Mouse (Mus musculus) forebrain, embryonic 10.5 days (tissue): Measurements from ENCODE around the gene Zer1. TPM values are rescaled to one million over a fixed set of nuclear protein-coding genes. Genes with fewer than 3 reads are reported as not detected.

ENCODE experiments used
- DNase-seq: peaks from one replicate; pipeline ENCODE4 v3.0.0-alpha.2; 2017; ENCODE audit warnings: low spot score; ENCODE audit errors: extremely low spot score
- H3K27ac ChIP-seq: fragments of 300-500 bp; sonication (generic); 2 replicates; pipeline ENCODE4 v1.5.1; 2016; ENCODE audit warnings: mild to moderate bottlenecking
- H3K27me3 ChIP-seq: fragments of 300-500 bp; sonication (generic); 2 replicates; pipeline ENCODE4 v1.6.1; 2016; ENCODE audit warnings: mild to moderate bottlenecking; ENCODE audit not compliant: poor library complexity, severe bottlenecking
- H3K36me3 ChIP-seq: fragments of 300-500 bp; sonication (generic); replicated peaks from 2 replicates; pipeline ENCODE4 v1.6.1; 2016; ENCODE audit warnings: mild to moderate bottlenecking, moderate library complexity
- H3K4me1 ChIP-seq: fragments of 300-500 bp; sonication (generic); 2 replicates; pipeline ENCODE4 v1.6.1; 2016
- H3K4me3 ChIP-seq: fragments of 300-500 bp; sonication (generic); 2 replicates; pipeline ENCODE4 v1.5.1; 2016; ENCODE audit warnings: mild to moderate bottlenecking, moderate library complexity
- H3K9me3 ChIP-seq: fragments of 300-500 bp; sonication (generic); 2 replicates; pipeline ENCODE4 v1.6.1; 2016; ENCODE audit warnings: mild to moderate bottlenecking, moderate library complexity
- WGBS: fragments of 180-500 bp; shearing (Covaris S2); methylation state at CpG from one replicate; pipeline ENCODE4 v1.1.7; 2016; 5-methylcytosine and 5-hydroxymethylcytosine counted together
- polyA plus RNA-seq: library from polyadenylated mRNA; unstranded; fragments of >200 nt; fragmentation: Nextera tagmentation; extraction: Ambion mirVana; gene quantifications from 2 replicates; pipeline ENCODE4 v1.2.1, GENCODE M21; 2016

The Zer1 gene
- polyA plus RNA-seq, 1 experiment from 2014 or later = 6.3 TPM

- no peaks in the 10 kb centered on the region for H3K9me3 ChIP-seq
- no peaks in the 10 kb centered on the region for H3K27me3 ChIP-seq
- peaks cover 13% of the 10 kb centered on the region for H3K4me1 ChIP-seq
- H3K4me3 ChIP-seq = no peak overlapping the region
- H3K27ac ChIP-seq = no peak overlapping the region
- WGBS = 55% methylated on average over 6 of the region's 6 CpGs
- DNase-seq = no peak
- H3K36me3 ChIP-seq = no peaks in the 10 kb centered on the region
Observed at GRCm38 (mm10) chr2:30051992-30052761, 72.2 kb downstream of the Zer1 start.

DNA sequence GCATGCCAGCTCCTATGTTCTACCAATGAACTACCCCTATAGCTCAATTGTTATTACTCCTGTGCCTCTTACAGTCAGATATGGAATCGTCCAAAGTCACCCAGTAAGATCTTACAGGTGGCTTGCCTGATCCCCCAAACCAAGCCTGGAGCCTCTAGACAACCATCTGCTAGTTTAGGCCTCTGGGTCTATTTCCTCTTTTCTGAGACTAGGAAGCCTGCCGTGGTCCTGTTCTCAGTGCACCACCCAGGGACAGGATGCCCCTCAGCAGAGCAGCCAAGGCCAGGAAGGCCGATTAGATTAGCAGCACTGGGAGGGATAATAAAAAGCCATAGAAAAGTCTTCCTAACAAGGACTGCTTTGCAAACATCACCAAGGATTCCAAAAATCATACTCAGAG is 74.6 kb downstream of the Zer1 start:
- H3K9me3 ChIP-seq = no peaks in the 10 kb centered on the region
- 87% methylated on average over 3 of the region's 3 CpGs for WGBS
- no peaks in the 10 kb centered on the region for H3K27me3 ChIP-seq
- DNase-seq = no peak
- no peak overlapping the region for H3K4me3 ChIP-seq
- H3K4me1 ChIP-seq = peaks cover 8% of the 10 kb centered on the region
- peak overlapping the region; percentile 98 for H3K27ac ChIP-seq
- peaks cover 10% of the 10 kb centered on the region for H3K36me3 ChIP-seq

GRCm38 (mm10) chr2:30048699-30049388 is 75.5 kb downstream of the Zer1 start, which contains the start of gene Wdr34:
TSS of gene Wdr34 (minus strand) at chr2:30048881.
- H3K4me1 ChIP-seq = peaks cover 8% of the 10 kb centered on the region
- peak within 1 kb of the TSS; percentile 98 for H3K27ac ChIP-seq
- WGBS = under 1% methylated on average over 54 of the region's 54 CpGs
- H3K9me3 ChIP-seq = no peaks in the 10 kb centered on the region
- peaks cover 14% of the 10 kb centered on the region for H3K36me3 ChIP-seq
- peak within 1 kb of the TSS; percentile 64 for H3K4me3 ChIP-seq
- peak; percentile 97 for DNase-seq
- no peaks in the 10 kb centered on the region for H3K27me3 ChIP-seq

DNA sequence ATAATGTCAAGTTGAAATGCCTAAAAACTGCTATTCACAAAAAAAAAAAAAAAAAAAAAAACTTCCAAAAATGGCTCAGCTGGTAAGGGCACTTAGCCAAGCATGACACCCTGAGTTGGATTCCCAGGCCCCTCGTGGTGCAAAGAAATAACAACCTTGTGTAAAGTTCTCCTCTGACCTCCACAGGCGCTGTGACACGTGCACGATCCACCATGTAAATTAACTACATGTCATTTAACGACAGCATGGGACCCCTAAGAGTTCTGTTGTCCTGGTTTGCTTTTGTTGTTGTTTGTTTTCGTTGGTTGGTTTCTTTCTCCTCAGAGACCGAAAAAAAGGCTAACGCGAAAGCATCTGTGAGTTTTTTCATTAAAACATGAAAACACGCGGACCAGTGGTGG is 76.3 kb downstream of the Zer1 start:
- H3K4me1 ChIP-seq = peaks cover 8% of the 10 kb centered on the region
- H3K9me3 ChIP-seq = no peaks in the 10 kb centered on the region
- no peak for DNase-seq
- H3K36me3 ChIP-seq = peaks cover 14% of the 10 kb centered on the region
- 65% methylated on average over 11 of the region's 11 CpGs for WGBS
- H3K27ac ChIP-seq = peak overlapping the region; percentile 98
- H3K27me3 ChIP-seq = no peaks in the 10 kb centered on the region
- H3K4me3 ChIP-seq = peak overlapping the region; percentile 64

Other genes with a start within 250 kb of the Zer1 start
- gene Odf2, start 235.4 kb downstream of the Zer1 start, polyA plus RNA-seq = 124 and 125 TPM in 2 replicates
- gene Gle1, start 189.2 kb downstream of the Zer1 start, polyA plus RNA-seq = 74.9 and 77.4 TPM in 2 replicates
- 85.9 and 90.3 TPM in 2 replicates for gene Sptan1, start 159.0 kb downstream of the Zer1 start, polyA plus RNA-seq
- 33.1 and 33.4 TPM in 2 replicates for gene Wdr34, start 75.7 kb downstream of the Zer1 start, polyA plus RNA-seq
- gene Set, start 67.2 kb downstream of the Zer1 start, polyA plus RNA-seq = 944 and 983 TPM in 2 replicates
- gene Pkn3, start 46.9 kb downstream of the Zer1 start, polyA plus RNA-seq = 12.4 and 13.1 TPM in 2 replicates
- gene Zdhhc12, start 30.9 kb downstream of the Zer1 start, polyA plus RNA-seq = 34.2 and 35.4 TPM in 2 replicates
- 7.8 and 8.6 TPM in 2 replicates for gene Tbc1d13, start 9.2 kb upstream of the Zer1 start, polyA plus RNA-seq
- gene Endog, start 46.9 kb upstream of the Zer1 start, polyA plus RNA-seq = 17.1 and 17.9 TPM in 2 replicates
- gene Spout1, start 53.9 kb upstream of the Zer1 start, polyA plus RNA-seq = 92.5 and 96.1 TPM in 2 replicates
- gene Kyat1, start 81.3 kb upstream of the Zer1 start, polyA plus RNA-seq = 7.0 and 8.6 TPM in 2 replicates
- gene Lrrc8a, start 113.1 kb upstream of the Zer1 start, polyA plus RNA-seq = 41.5 and 44.7 TPM in 2 replicates
- gene Gm28035, start 116.0 kb upstream of the Zer1 start, polyA plus RNA-seq = 0.09 and 0.16 TPM in 2 replicates
- gene Phyhd1, start 141.6 kb upstream of the Zer1 start, polyA plus RNA-seq = 2.7 and 3.4 TPM in 2 replicates
- not detected in 2 replicates for gene Gm28038, start 156.5 kb upstream of the Zer1 start, polyA plus RNA-seq
- 26.0 and 26.5 TPM in 2 replicates for gene Dolk, start 161.7 kb upstream of the Zer1 start, polyA plus RNA-seq
- 65.2 and 72.8 TPM in 2 replicates for gene Nup188, start 161.8 kb upstream of the Zer1 start, polyA plus RNA-seq
- gene Sh3glb2, start 234.8 kb upstream of the Zer1 start, polyA plus RNA-seq = 76.9 and 82.0 TPM in 2 replicates
- 29.9 and 30.9 TPM in 2 replicates for gene Miga2, start 239.6 kb upstream of the Zer1 start, polyA plus RNA-seq